Mouse (Mus musculus) lung, postnatal 14 days (tissue): ENCODE measurements at regions not wholly inside any gene's neighbourhood (a gene's known extent, or its start where the extent isn't known, plus 50 kb on each side); places are given as distances from the start of the nearest gene placed in this dataset.

Source experiments
- DNase-seq: peaks from one replicate; pipeline ENCODE4 v3.0.0; 2021

DNA sequence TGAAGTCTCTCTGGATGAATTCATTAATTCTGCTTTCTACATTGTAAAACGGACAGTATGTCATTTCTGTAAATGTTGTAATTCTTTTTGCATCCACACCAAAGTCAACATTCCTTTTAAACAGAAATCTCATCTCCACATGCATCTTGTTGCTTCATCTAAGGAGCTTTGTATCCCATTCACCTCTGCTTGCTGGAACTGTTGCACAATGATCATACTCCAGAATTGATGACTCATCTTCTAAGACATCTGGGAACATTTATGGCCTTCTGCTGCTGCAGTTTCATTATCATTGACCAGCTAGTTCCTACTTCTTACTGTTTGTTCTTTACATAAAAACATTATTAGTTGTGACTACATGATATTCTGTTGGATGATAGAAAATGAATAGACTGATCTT is 1926.9 kb upstream of the Gm38303 start:
- DNase-seq = no peak

DNA sequence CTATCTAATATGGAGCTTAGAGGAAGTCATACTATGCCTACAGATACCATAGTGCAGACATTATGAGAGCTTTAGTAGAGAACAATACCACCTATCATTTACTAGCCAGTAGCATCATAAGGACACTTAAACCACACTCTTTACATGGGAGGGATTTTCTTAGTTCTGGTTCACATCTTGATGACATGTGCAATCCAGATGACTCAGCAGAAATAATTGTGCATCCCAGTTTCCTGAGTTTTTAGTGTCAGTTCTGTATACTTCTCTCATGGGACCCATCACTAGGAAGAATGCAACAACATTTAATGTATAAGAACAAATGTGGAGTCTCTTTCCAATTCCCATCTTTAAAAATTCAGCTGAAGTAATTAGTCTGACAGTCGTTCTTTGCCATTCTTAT is 1922.2 kb upstream of the Gm38303 start:
- no peak for DNase-seq

DNA sequence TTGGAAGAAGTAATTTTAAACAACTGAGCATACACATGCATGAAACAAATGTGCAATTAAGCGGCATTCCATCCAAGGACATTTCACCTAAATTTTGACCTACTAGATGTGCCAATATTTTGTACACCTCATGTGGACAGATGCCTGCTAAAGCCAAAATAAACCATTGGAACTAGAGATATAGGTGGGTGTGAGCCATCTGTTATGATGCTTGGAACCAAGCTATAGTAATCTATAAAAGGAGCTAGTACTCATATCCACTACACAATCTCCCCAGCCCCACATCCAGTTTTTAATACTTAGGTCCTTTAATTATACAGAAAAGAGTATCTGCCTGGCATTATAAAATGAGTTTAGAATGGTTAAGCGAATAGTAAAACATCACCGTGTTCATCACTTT is 1910.7 kb upstream of the Gm38303 start:
- DNase-seq = no peak

DNA sequence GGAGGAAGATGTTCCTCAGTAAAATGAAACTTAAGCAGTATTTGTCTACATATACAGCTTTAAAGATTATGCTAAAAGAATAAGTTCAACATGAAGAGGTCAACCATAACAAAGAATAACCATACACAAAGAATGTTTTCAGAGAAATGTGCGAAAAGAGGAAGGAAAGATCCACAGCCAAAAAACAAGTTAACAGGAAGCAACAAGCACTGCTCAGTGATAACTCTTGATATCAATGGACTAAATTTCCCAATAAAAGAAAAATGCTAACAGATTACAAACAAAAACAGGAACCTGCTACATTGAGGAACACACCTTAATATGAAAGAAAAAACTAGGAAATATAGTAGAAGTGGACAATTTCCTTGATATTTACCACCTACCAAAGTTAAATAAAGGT is 1905.5 kb upstream of the Gm38303 start:
- no peak for DNase-seq

DNA sequence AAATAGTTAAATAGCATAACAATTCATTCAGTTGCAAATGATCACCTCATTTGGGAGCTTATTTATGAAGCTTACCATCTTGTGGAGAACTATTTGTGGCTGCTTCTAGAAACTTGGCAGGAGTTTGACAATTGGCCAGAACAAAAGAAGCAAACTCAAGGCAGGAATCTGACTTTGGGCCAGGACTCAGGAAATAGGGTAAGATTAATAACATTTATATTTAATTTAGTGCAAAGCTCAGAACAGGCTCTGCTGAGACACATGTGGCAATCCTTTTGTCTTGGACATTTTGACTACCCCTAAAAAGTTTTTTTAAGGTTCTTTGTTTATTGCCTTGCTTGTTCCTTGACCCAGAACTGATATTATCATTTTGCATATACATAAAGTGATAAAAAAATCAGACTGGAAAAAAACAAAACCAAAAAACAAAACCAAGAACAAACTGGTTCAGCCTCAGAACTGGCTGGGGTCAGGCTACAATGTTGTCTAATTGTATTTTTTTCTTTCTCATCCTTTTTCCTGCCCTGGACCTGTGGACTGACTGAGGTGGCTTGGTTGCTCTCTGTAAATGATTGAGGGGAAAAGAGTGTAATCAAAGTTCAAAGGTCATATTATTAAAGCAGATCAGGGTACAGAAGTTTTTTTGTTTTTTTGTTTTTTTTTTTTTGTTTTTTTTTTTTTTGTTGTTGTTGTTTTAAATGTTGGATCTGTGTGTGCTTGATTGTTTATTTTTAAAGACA is 1892.4 kb upstream of the Gm38303 start:
- DNase-seq = no peak

DNA sequence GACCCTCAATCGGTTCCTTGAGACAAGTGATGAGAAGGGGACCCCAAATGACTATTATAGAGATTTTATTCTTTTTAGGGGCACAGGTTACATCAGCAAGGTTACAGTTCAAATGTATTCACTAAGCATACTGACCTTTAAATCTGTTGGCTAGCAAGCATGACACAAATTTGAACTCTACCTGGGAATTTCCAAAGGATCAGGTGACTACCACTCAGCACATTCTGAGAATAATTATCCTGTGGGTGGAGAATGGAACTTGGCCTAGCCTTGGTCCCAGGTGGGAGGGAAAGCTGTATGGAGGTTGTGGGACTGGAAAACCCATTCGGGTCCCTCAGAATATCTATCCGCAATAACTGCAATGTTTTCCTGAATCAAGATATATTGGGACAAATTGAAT is 1891.3 kb upstream of the Gm38303 start:
- no peak for DNase-seq

DNA sequence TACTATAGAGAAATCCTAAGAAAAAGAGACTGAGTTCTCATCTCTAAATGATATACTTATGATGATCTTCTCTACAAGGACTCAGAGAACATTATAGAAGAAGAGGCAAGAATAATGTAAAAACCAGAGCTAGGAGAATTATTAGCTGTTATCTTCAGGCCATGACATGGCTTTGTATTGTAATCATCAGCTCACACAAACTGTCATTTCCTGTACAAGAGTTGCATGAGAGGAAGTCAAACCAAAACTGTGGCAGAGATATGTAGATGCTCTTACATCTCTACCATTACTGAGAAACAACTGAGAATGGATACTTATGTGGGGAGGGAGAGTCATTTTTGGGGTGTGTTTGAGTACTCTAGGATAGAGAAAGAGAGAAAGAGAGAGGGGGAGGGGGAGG is 1889.4 kb upstream of the Gm38303 start:
- DNase-seq = no peak

DNA sequence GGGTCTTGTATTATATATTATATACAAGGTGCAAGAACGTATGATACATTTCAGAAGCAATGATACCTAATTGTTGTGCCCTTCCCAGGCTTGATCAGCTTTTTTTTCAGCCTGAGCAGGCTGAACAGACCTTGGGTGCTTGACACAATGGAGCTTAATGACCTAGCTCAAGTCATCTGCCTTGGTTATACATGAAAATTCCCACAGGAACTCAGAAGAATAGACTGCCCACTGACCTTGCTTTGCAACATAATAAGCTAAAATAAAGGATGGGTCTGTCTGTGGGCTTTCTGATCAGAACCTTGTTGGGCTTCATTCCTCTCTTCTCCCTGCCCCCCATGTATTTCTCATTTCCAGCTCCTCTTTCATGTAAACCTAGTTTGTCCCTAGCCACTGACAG is 1880.6 kb upstream of the Gm38303 start:
- no peak for DNase-seq

DNA sequence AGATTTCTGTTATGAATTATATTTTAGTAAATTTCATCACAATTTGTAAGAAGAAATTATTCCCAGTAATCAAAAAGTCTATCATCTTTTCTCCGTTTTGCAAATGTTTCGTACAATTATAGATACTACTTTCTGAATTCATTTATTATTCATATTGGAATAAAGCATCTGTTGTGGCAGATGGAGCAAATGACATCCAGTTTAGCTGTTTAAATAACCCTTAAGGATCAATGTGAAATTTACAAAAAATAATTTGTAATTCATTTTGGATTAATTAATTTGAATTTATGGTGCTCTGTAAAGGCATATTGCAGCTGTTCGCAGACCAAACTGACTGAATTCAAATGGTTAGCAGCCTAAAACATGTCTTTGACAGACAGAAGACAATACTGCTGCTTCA is 1879.3 kb upstream of the Gm38303 start:
- no peak for DNase-seq

DNA sequence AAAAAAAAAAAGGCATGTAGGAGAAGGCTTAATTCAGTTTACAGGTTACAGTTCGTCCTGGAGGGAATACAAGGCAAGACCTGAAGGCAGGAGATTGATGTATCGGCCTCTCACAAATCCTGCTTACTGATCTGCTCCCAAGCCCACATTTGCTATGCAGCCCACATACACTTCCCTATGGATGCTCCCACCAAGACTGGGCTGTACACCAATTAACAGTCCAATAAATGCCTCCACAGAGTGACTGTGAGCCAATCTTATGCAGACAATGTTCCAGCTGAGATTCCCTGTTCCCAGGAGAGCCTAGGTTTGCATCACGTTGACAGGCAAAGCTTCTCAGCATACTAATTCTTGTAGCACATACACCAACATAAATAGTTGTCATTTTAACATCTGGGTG is 1837.9 kb upstream of the Gm38303 start:
- no peak for DNase-seq

DNA sequence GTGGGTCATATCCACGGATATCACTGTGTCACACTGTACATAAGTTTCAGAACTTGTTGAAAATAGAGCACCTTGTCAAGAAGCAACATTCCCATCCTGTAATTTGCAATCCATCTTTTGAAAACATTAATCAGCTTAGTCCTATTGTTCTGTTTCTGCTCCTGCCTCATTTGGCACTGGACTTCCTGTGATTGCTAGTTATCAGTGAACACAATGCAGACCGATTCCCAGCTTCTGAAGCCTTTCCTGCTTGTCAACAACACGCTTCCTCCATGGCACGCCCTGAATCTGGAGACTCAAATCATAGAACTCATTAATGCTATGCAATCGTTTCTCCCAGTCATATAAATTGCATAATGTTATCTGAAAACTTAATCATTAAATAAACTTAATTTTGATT is 1815.8 kb upstream of the Gm38303 start:
- DNase-seq = peak; percentile 2
